Mouse (Mus musculus): ENCODE measurements around the gene Rab17. TPM values are rescaled to one million over a fixed set of nuclear protein-coding genes. Genes with fewer than 3 reads are reported as not detected.

The Rab17 gene
- under 1 TPM in 1 of 2 experiments, not detected in 1; 0.40 TPM for total RNA-seq (2021)
- long read RNA-seq, partial matches to known transcripts: 0 of 1 reads
- long read RNA-seq, other reads (novel, unspliced or antisense): 0 of 1 reads

GRCm38 (mm10) chr1:90969347-90969784 is at the start of gene Rab17:
Gene Rab17 (minus strand): TSS chr1:90969661.
- DNase-seq (ENCODE audit: low spot score in 2 of 2): no peak

- peak; percentile 38 to 50 for DNase-seq (ENCODE audit: low spot score in 2 of 2)
Measured at GRCm38 (mm10) chr1:91017111-91017758, 47.8 kb upstream of the Rab17 start.

DNA sequence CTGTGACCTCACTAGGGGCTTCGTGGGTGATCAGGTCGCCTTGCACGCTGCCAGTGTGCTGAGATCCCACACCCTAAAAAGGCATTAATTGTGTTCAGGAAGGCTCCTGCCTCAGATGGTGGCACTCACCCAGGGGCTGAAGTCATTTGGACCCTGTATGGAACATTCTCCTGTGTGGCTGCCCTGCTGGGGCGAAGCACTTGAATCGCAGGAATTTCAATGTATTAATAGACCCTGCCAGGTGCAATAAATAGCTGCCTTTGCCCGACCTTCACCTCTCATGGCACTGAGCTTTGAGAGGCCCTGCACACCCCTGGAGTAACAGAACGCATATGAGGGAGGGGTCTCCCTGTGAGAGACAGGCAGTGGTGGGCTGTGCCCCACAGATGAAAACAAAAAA is 46.1 kb upstream of the Rab17 start:
- DNase-seq (ENCODE audit: low spot score in 2 of 2): no peak

- DNase-seq (ENCODE audit: low spot score in 2 of 2): peak in 1 of 2 experiments; percentile 2
Measured at GRCm38 (mm10) chr1:91013803-91014202, 44.3 kb upstream of the Rab17 start.

DNA sequence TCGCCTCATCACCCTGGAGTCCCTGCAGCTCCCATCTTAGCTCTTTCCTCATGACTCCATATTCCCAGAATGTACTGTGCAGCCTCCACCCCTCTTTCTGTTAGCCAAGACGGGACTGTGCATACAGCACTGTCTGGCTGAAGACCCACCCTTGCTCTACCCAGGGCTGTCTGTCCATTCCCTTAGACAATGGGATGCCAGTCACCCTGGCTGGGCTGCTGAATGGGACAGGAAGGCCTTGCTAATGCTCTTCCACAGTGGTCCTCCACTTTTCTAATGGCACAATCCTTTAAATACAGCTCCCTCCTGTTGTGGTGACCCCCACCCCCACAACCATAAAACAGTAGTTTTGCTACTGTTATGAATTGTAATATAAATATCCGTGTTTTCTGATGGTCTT is 41.9 kb upstream of the Rab17 start:
- no peak for DNase-seq (ENCODE audit: low spot score in 2 of 2)

DNA sequence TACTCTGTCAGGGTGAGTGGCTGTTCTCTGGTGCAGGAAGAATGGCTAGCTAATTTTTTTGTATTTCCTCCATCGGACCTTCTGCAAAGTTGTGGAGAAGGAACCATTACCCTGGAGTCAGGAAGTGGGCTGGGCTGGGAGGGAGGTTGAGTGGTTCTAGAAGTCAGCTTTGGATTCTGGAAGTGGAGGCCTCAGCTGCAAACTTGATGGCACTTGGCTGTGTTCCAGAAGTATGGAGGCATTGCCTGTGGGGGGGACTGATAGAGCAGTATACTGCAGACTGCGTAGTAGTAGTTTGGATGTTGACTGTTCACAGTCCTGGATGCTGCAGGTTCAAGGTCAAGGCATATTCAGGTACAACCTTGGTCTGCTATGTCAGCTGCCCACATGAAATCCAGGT is 41.3 kb upstream of the Rab17 start:
- no peak for DNase-seq (ENCODE audit: low spot score in 2 of 2)

DNA sequence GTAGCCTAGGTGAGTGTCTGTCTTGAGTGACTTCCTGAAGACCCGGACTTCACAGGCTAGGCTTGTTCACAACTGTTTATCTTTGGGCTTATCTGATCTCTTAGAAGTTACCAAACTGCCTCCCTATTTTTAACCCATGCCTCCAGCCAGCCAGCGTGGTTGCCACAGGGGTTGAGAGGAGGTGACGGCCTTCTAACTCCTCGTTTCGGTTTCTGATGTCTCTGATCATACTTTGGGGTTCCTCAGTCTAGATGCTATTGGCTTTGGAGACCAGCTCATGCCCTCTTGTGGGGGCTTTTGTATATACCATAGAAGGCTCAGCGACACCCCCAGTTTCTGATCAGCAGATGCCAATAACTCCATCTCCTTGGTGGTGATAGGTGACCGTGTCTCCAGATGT is 40.8 kb upstream of the Rab17 start:
- no peak for DNase-seq (ENCODE audit: low spot score in 2 of 2)

GRCm38 (mm10) chr1:91009266-91009665 is 39.8 kb upstream of the Rab17 start:
- no peak for DNase-seq (ENCODE audit: low spot score in 2 of 2)

GRCm38 (mm10) chr1:91008746-91009145 is 39.3 kb upstream of the Rab17 start:
- DNase-seq (ENCODE audit: low spot score in 2 of 2): no peak

DNA sequence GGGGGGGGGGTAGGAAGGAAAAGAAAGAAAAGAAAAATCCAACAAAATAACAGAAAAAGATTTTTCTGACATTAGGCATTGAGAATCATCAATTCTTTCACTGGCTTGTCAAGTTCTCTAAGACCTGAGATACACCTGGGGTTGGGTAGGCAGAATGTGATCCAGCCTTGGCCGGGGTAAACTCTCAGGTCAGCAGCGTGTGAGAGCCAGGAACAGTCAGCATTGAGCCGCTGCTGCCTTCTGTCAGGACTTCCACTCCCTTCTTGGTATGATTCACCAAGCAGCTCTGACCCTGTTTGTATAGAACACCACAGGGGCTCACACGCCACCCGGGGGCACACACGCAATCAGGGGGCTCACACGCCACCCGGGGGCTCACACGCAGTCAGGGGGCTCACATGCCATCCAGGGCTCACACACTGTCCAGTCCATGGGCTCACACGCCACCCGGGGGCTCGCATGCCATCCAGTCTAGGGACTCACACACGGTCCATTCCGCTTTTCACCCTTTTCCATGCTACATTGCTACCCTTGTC is 38.8 kb upstream of the Rab17 start:
- no peak for DNase-seq (ENCODE audit: low spot score in 2 of 2)

- no peak for DNase-seq (ENCODE audit: low spot score in 2 of 2)
Measured at GRCm38 (mm10) chr1:91006708-91007107, 37.2 kb upstream of the Rab17 start.

DNA sequence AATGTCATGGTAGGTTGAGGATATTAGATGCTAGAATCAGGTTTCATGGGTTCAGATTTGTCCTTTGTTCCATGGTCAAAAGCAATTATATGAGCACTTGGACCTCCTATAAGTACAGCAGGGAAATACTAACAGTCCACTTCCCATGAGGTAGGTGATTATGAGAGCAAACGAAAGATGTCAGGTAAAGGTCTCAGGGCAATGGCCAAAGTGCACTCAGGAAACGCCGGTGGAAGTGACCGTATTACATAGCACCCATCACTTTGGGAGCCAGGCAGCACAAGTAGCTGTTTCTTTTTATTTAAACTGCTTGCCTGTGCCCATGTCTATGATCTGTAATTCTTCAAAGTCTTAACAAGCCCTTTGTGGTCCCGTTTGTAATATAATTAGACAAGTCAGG is 36.6 kb upstream of the Rab17 start:
- DNase-seq (ENCODE audit: low spot score in 2 of 2): no peak

DNA sequence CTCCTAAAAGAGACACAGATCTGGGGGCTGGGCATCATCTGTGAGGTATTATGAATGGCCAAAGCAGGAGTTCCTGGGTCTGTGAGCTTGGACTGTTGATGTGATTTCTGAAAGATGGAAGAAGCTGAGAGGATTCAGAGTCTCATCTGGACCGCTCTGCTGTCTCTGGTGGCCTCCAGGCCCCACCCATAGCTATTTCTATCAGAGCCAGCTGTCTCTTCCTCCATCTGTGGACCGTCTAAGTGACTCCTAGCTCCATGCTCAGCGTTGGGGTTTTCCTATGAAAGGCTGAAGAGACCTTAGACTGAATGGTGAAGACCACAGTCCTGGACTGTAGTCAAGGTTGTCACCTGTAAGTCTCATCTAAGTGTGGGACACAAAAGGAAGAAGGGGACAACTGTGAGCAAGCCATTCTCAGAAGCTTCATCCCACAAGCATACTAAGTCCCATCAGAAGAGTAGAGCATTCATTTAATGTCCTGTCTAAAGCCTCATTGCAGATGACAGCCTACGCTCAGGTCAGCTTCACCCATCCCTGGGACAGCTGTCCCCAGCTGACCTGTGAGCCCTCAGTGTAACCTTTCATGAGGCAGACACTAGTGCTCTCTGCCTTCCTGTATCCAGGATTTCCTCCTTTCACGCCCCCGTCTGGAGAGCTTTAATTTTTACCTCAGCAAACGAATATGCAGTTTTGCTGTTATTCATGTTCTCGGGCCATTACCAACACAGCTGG is 34.2 kb upstream of the Rab17 start:
- no peak for DNase-seq (ENCODE audit: low spot score in 2 of 2)

DNA sequence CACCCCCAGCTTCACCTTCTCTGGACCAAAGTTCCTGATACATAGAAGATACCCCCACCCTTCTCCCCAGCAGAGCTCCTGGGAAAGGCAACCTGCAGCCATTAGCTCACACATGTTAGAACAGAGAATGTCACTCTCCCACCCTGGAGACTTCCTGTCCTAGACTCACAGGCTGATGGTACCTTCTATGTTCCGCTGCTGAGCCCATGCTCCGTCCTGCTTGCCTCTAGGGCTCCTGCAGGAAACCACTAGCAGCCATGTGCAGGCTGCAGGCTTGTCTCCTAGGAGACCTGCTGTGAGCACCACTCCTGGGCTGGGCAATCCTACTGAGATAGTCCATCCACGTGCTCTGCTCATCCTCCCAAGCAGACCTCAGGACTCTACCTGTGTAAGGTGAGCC is 33.2 kb upstream of the Rab17 start:
- DNase-seq (ENCODE audit: low spot score in 2 of 2): no peak

- DNase-seq (ENCODE audit: low spot score in 2 of 2): no peak
Measured at GRCm38 (mm10) chr1:91001871-91002539, 32.5 kb upstream of the Rab17 start.

DNA sequence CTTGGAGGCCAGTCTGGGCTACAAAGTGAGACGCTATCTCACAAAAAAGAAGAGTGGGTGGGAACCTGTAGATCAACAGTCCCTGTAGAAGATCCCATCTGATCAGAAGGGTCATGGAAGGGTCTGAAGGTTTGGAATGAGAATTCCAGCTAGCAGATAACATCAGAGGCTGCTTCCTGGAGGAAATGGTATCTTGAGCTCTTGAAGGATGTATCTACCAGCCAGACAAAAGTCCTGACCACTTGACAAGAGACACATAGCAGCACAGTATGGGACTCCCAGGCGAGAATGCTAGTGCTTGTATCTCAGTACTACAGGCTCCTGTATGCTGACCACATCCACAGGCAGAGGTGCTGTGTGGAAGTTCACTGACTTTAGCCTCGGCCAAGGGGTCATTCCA is 31.6 kb upstream of the Rab17 start:
- no peak for DNase-seq (ENCODE audit: low spot score in 2 of 2)

DNA sequence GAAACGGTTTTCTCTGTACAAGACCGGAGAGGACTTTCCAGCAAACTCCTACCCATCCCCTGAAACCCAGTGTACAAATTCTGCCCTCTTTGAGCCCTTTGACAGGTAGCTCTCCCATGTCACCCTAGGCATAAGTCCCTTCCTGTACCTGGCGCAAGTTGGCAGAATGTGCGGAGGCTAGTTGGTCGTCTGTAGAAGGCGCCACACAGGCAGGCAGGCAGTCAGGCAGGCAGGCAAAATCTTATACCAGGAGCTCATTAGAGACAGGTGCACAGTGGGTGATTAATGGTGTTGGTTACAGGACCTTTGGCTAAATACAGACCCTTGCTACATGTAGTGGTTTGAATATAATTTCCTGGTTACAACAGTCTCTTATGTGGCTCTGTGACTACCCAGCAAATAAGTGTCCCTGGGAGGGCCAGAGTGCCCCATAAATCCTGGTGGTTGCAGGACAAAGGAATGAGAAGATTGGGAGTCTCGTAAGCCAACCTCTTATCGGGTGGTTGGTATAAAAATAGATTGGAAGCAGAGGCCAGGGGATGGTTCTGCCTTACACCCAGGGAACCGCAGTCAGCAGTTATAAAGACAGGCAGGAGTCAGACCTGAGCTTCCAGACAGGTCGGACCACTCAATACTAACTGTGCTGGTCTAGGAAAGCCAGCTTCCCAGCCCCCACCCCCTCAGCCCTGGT is 30.6 kb upstream of the Rab17 start:
- no peak for DNase-seq (ENCODE audit: low spot score in 2 of 2)

DNA sequence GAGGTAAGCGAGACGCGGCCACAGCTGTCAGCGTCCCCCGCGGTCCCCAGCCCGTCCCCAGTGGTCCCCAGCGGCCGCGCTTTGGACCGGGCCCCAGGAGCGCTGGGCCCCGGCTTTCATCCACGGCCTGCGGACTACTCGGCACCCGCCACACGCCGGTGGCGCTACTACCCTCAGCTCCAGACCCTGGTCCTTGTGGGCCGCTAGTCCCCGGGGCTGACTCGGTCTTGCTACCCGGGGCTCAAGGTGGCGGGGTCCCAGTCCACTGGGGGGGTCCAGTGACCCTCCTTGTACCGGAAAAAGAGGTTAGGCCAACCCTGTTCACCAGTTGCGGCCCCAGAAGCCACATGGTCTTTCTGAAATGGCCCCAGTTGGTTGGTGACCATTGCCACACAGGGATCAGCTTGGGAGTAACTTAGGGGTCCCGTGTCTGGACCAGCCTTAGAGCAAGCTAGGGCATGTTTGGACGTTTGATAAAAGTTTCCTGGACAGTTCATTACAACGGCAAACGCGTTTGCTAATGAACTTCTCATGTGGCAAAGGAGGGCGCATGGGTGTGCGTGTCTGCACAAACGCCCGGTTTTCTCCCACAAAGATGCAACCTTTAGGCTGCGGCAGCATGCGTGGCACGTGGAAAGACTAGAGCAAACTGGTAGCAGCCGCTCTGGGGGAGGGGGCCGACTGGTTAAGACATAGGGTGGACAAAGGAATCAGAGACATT is 29.6 kb upstream of the Rab17 start:
- DNase-seq (ENCODE audit: low spot score in 2 of 2): no peak

DNA sequence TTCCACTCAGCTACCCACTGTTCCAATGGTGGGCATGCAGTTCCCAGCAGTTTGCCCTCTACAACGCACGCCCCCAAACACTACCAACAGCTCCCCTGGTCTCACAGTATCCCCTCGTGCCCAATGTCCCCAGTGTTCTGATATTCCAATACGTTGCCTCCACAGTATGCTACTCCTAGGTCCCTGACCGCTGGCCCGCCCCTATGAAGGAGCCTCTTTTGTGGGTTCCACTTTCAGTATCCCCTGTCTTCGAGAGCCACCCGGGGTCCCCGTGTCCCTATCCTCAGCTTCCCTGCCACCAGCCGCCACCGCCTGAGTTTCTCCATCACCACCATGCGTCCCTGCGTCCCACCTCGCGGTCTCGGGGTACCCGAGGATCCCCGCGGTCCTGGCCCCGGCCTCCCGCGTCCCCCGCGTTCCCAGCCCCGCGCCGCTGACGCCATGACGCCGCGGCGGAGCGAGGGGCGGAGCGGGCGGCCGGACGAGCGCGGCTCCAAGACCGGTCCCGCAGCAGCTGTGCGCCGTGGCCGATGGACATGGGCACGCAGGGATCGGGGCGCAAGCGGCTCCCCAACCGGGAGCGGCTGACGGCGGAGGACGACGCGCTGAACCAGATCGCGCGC is 28.9 kb upstream of the Rab17 start, which contains the start of gene Lrrfip1:
Lrrfip1 (plus strand) TSS at position 470 of the 623 bp plus-strand sequence.
- DNase-seq (ENCODE audit: low spot score in 2 of 2): peak; percentile 68 to 78

DNA sequence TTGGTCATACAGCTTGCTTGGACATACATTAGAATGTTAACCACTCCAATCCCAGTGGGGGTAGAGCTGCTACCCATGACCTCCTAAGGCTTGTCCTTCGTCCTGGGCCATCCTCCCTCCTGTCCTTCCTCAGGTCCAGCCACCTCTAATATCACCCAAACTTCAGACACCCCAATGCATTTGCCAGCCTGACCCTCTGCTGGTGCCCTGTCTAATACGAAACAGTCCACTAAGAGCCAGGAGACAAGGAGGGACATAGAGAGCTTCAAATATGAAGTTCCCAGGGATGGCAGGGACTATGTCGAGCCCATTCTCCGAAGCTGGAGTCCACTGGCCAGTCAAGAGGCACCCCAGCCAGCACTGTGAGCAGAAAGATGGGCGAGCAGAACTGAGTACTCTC is 28.2 kb upstream of the Rab17 start:
- DNase-seq (ENCODE audit: low spot score in 2 of 2): no peak

Measured in layer of hippocampus, postnatal 10 days (tissue).